Mouse (Mus musculus): ENCODE measurements around the gene Zmym2.
"Not testable (repeated sequence)": the region's sequence is repeated elsewhere in the genome, so short reads cannot be mapped to it uniquely, and the experiment has no call there.

Gene Zmym2

GRCm38 (mm10) chr14:56886594-56887513 lies at the start of gene Zmym2:
Zmym2 (plus strand) TSS chr14:56886653.
- DNase-seq: peak; percentile 75

GRCm38 (mm10) chr14:56844033-56844432 lies 42.4 kb upstream of the Zmym2 start:
- no peak for DNase-seq

GRCm38 (mm10) chr14:56844507-56844906 lies 41.9 kb upstream of the Zmym2 start:
- DNase-seq: no peak

- DNase-seq: no peak
Measured at GRCm38 (mm10) chr14:56848322-56848721, 38.1 kb upstream of the Zmym2 start.

- no peak for DNase-seq
Measured at GRCm38 (mm10) chr14:56849681-56850080, 36.8 kb upstream of the Zmym2 start.

- DNase-seq: no peak
Measured at GRCm38 (mm10) chr14:56864041-56864440, 22.4 kb upstream of the Zmym2 start.

- no peak for DNase-seq
Measured at GRCm38 (mm10) chr14:56864641-56865040, 21.8 kb upstream of the Zmym2 start.

- DNase-seq: not testable (repeated sequence)
Measured at GRCm38 (mm10) chr14:56865112-56865511, 21.3 kb upstream of the Zmym2 start.

GRCm38 (mm10) chr14:56873525-56873924 lies 12.9 kb upstream of the Zmym2 start:
- DNase-seq: no peak

- no peak for DNase-seq
Measured at GRCm38 (mm10) chr14:56875586-56876159, 10.8 kb upstream of the Zmym2 start.

GRCm38 (mm10) chr14:56881271-56881670 lies 5.2 kb upstream of the Zmym2 start:
- no peak for DNase-seq

- no peak for DNase-seq
Measured at GRCm38 (mm10) chr14:56883431-56883830, 3.0 kb upstream of the Zmym2 start.

- DNase-seq: peak; percentile 65
Measured at GRCm38 (mm10) chr14:56885308-56885771, 1.1 kb upstream of the Zmym2 start.

- DNase-seq: peak; percentile 80
Measured at GRCm38 (mm10) chr14:56885986-56886593, 363 bp upstream of the Zmym2 start.

- no peak for DNase-seq
Measured at GRCm38 (mm10) chr14:56887514-56887880, 1.0 kb downstream of the Zmym2 start.

- DNase-seq: peak; percentile 60
Measured at GRCm38 (mm10) chr14:56887887-56888286, 1.4 kb downstream of the Zmym2 start.

- DNase-seq: no peak
Measured at GRCm38 (mm10) chr14:56888416-56888815, 2.0 kb downstream of the Zmym2 start.

- DNase-seq: no peak
Measured at GRCm38 (mm10) chr14:56894417-56894816, 8.0 kb downstream of the Zmym2 start.

- no peak for DNase-seq
Measured at GRCm38 (mm10) chr14:56896521-56896920, 10.1 kb downstream of the Zmym2 start.

- DNase-seq: no peak
Measured at GRCm38 (mm10) chr14:56897475-56897874, 11.0 kb downstream of the Zmym2 start.

- no peak for DNase-seq
Measured at GRCm38 (mm10) chr14:56899656-56900055, 13.2 kb downstream of the Zmym2 start.

GRCm38 (mm10) chr14:56903039-56903438 lies 16.6 kb downstream of the Zmym2 start:
- no peak for DNase-seq

- no peak for DNase-seq
Measured at GRCm38 (mm10) chr14:56905696-56906095, 19.2 kb downstream of the Zmym2 start.

- DNase-seq: no peak
Measured at GRCm38 (mm10) chr14:56918532-56918931, 32.1 kb downstream of the Zmym2 start.

Measured in right cerebral cortex, postnatal 25 days (tissue).